Mouse (Mus musculus) heart, embryonic 15.5 days (tissue): ENCODE data around the gene 1700024G13Rik. TPM values are rescaled to one million over a fixed set of nuclear protein-coding genes. Genes with fewer than 3 reads are reported as not detected.
"Not testable (repeated sequence)": the region's sequence is repeated elsewhere in the genome, so short reads cannot be mapped to it uniquely, and the experiment has no call there.

Experiments used
- ATAC-seq: fragments of 200-750 bp; cut with Nextera tagmentation; replicated peaks from 2 replicates; pipeline ENCODE4 v1.8.0; 2017; ENCODE audit warnings: low read depth, moderate TSS enrichment; ENCODE audit not compliant: insufficient number of reproducible peaks, insufficient read depth, low FRiP score
- H3K27ac ChIP-seq: fragments of 300-500 bp; sonication (generic); 2 replicates; pipeline ENCODE4 v1.5.1; 2015; ENCODE audit warnings: mild to moderate bottlenecking, inconsistent platforms
- H3K27me3 ChIP-seq: fragments of 300-500 bp; sonication (generic); 2 replicates; pipeline ENCODE4 v1.6.1; 2015; ENCODE audit warnings: inconsistent platforms
- H3K36me3 ChIP-seq: fragments of 300-500 bp; sonication (generic); 2 replicates; pipeline ENCODE4 v1.6.1; 2015; ENCODE audit warnings: mild to moderate bottlenecking, inconsistent platforms
- H3K4me1 ChIP-seq: fragments of 300-500 bp; sonication (generic); replicated peaks from 2 replicates; pipeline ENCODE4 v1.6.1; 2015; ENCODE audit warnings: inconsistent platforms
- H3K4me2 ChIP-seq: fragments of 300-500 bp; sonication (generic); 2 replicates; pipeline ENCODE4 v1.6.1; 2015; ENCODE audit warnings: inconsistent platforms, mild to moderate bottlenecking, moderate library complexity
- H3K4me3 ChIP-seq: fragments of 300-500 bp; sonication (generic); 2 replicates; pipeline ENCODE4 v1.5.1; 2015; ENCODE audit warnings: mild to moderate bottlenecking, inconsistent platforms
- H3K9ac ChIP-seq: fragments of 300-500 bp; sonication (generic); 2 replicates; pipeline ENCODE4 v1.6.1; 2015; ENCODE audit warnings: mild to moderate bottlenecking, inconsistent platforms
- H3K9me3 ChIP-seq: fragments of 300-500 bp; sonication (generic); replicated peaks from 2 replicates; pipeline ENCODE4 v1.6.1; 2016; ENCODE audit warnings: inconsistent platforms
- WGBS: fragments of 180-500 bp; shearing (Covaris S2); methylation state at CpG from one replicate; pipeline ENCODE4 v1.1.7; 2015; ENCODE audit warnings: mixed read lengths; 5-methylcytosine and 5-hydroxymethylcytosine counted together
- polyA plus RNA-seq: library from polyadenylated mRNA; unstranded; fragments of >200 nt; fragmentation: Nextera tagmentation; extraction: Ambion mirVana; gene quantifications from 2 replicates; pipeline ENCODE4 v1.2.1, GENCODE M21; 2015

1700024G13Rik gene
- polyA plus RNA-seq, result not detected in 2 replicates

GRCm38 (mm10) chr14:32388196-32388595, at the start of gene 1700024G13Rik:
TSS of gene 1700024G13Rik (minus strand) at chr14:32388391.
- WGBS, result 3% methylated on average over 13 of the region's 13 CpGs
- Histone ChIP-seq H3K9me3 (no peaks in the 10 kb centered on the region), H3K27ac (no peak within 1 kb of the TSS), H3K36me3 (no peaks in the 10 kb centered on the region), H3K4me3 (no peak within 1 kb of the TSS), H3K4me1 (no peaks in the 10 kb centered on the region; the same call in 1 of the 2 replicates), H3K4me2 (0 out of 2 replicates have a peak within 1 kb of the TSS, but pooled peaks have one; percentile 18), H3K9ac (no peak within 1 kb of the TSS), H3K27me3 (peaks cover 16% of the 10 kb centered on the region)
- peak; percentile 66 for ATAC-seq

- Histone ChIP-seq H3K9me3 (no peaks in the 10 kb centered on the region), H3K9ac (no peak overlapping the region), H3K27me3 (peaks cover 7% of the 10 kb centered on the region; the same call in 1 of the 2 replicates), H3K4me2 (no peak overlapping the region), H3K27ac (no peak overlapping the region), H3K4me1 (no peaks in the 10 kb centered on the region), H3K4me3 (no peak overlapping the region), H3K36me3 (no peaks in the 10 kb centered on the region)
- ATAC-seq, result no peak
- 42% methylated on average over 5 of the region's 5 CpGs for WGBS
These were observed 49.2 kb upstream of the 1700024G13Rik start for GRCm38 (mm10) chr14:32437352-32437793.

GRCm38 (mm10) chr14:32429030-32429602, 40.9 kb upstream of the 1700024G13Rik start:
- Histone ChIP-seq H3K27ac (no peak overlapping the region), H3K36me3 (no peaks in the 10 kb centered on the region), H3K27me3 (peaks cover 25% of the 10 kb centered on the region), H3K4me1 (no peaks in the 10 kb centered on the region), H3K4me2 (no peak overlapping the region), H3K9ac (no peak overlapping the region), H3K4me3 (no peak overlapping the region), H3K9me3 (no peaks in the 10 kb centered on the region)
- ATAC-seq, result no peak
- WGBS, result 43% methylated on average over 8 of the region's 8 CpGs

DNA sequence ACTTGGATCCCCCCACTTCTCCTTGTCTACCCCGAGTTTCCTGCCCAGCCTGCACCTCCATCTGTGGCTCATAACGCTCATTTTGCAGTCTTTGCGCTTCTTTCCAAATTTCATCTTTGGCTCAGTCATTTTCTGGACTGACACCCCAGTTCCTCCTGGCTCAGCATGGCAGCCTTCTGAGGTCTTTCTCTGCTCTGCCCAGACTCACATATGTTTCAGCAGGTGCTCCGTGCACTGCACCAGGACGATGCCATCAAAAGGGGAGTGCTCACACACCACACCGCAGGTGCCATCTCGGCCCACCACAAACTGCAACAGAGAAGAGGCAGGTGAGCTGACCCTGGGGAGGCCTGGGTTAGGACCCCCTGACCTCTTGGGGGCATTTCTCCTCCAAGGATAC, 35.8 kb upstream of the 1700024G13Rik start:
- no peak for ATAC-seq
- H3K27me3 ChIP-seq, result peaks cover 29% of the 10 kb centered on the region
- H3K36me3 ChIP-seq, result no peaks in the 10 kb centered on the region
- H3K9me3 ChIP-seq, result no peaks in the 10 kb centered on the region
- no peaks in the 10 kb centered on the region for H3K4me1 ChIP-seq
- no peak overlapping the region for H3K9ac ChIP-seq
- 85% methylated on average over 7 of the region's 7 CpGs for WGBS
- H3K4me3 ChIP-seq, result no peak overlapping the region
- no peak overlapping the region for H3K4me2 ChIP-seq
- H3K27ac ChIP-seq, result no peak overlapping the region

- no peaks in the 10 kb centered on the region for H3K4me1 ChIP-seq
- WGBS, result 79% methylated on average over 11 of the region's 11 CpGs
- ATAC-seq, result no peak
- H3K9ac ChIP-seq, result no peak overlapping the region
- no peak overlapping the region for H3K27ac ChIP-seq
- peaks cover 9% of the 10 kb centered on the region for H3K27me3 ChIP-seq
- H3K36me3 ChIP-seq, result no peaks in the 10 kb centered on the region
- H3K4me3 ChIP-seq, result no peak overlapping the region
- no peak overlapping the region for H3K4me2 ChIP-seq
- no peaks in the 10 kb centered on the region for H3K9me3 ChIP-seq
These were observed 30.6 kb upstream of the 1700024G13Rik start for GRCm38 (mm10) chr14:32418747-32419146.

GRCm38 (mm10) chr14:32412075-32412474, 23.9 kb upstream of the 1700024G13Rik start:
- H3K4me2 ChIP-seq, result no peak overlapping the region
- no peak overlapping the region for H3K4me3 ChIP-seq
- H3K4me1 ChIP-seq, result no peaks in the 10 kb centered on the region
- no peaks in the 10 kb centered on the region for H3K36me3 ChIP-seq
- 67% methylated on average over 5 of the region's 5 CpGs for WGBS
- ATAC-seq, result no peak
- no peaks in the 10 kb centered on the region for H3K27me3 ChIP-seq
- no peak overlapping the region for H3K9ac ChIP-seq
- no peak overlapping the region for H3K27ac ChIP-seq
- H3K9me3 ChIP-seq, result no peaks in the 10 kb centered on the region

DNA sequence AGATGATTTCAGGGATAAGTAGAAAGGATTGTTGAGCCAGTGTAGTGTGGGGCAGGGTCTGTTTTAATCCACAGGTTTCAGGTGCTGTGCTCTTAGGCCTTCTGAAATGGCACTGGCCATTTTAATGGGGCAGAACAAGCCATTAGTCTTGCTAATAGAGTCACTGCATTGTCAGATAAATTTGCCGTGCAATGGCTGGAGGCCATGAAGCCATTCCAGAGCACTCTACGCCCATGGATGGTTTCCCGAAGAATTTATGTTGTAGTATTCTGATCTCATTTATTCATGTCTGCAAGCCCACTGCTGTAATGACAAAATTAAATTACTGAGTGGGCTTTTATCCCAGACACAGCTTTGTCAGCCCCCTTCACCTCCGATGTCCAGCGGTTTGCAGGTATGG, 21.9 kb upstream of the 1700024G13Rik start:
- H3K9me3 ChIP-seq, result no peaks in the 10 kb centered on the region
- H3K36me3 ChIP-seq, result no peaks in the 10 kb centered on the region
- no peak overlapping the region for H3K4me3 ChIP-seq
- no peak overlapping the region for H3K4me2 ChIP-seq
- no peaks in the 10 kb centered on the region for H3K27me3 ChIP-seq
- no peaks in the 10 kb centered on the region for H3K4me1 ChIP-seq
- no peak overlapping the region for H3K9ac ChIP-seq
- H3K27ac ChIP-seq, result no peak overlapping the region
- no peak for ATAC-seq
- 89% methylated on average over 5 of the region's 5 CpGs for WGBS

DNA sequence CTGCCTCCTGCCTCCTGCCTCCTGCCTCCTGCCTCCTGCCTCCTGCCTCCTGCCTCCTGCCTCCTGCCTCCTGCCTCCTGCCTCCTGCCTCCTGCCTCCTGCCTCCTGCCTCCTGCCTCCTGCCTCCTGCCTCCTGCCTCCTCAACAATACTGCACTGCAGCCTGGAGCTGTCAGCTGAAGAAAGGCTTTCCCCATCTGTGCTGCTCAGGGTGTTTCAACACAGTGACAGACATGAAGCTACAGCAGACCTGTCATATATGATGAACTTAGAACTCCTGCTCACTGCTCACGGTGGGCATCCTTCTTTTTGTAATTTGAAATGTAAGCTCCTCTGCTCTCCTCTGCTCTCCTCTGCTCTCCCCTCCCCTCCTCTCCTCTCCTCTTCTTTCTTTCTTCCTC, 17.2 kb upstream of the 1700024G13Rik start:
- H3K36me3 ChIP-seq, H3K9ac ChIP-seq, H3K4me1 ChIP-seq, ATAC-seq, H3K27me3 ChIP-seq, H3K27ac ChIP-seq, H3K4me3 ChIP-seq, H3K4me2 ChIP-seq, H3K9me3 ChIP-seq: not testable (repeated sequence)
- 44% methylated on average over 1 of the region's 1 CpGs for WGBS

GRCm38 (mm10) chr14:32381619-32382018, 6.6 kb downstream of the 1700024G13Rik start:
- H3K4me2 ChIP-seq, result peak overlapping the region; percentile 30
- no peak overlapping the region for H3K27ac ChIP-seq
- H3K4me1 ChIP-seq, result peaks cover 15% of the 10 kb centered on the region; the same call in 1 of the 2 replicates
- H3K27me3 ChIP-seq, result peaks cover 46% of the 10 kb centered on the region
- H3K36me3 ChIP-seq, result no peaks in the 10 kb centered on the region
- ATAC-seq, result no peak; the same call in 1 of the 2 replicates
- H3K9ac ChIP-seq, result no peak overlapping the region
- no peaks in the 10 kb centered on the region for H3K9me3 ChIP-seq
- 0 out of 2 replicates have a peak overlapping the region, but pooled peaks have one; percentile 10 for H3K4me3 ChIP-seq
- WGBS, result 24% methylated on average over 15 of the region's 15 CpGs

- Histone ChIP-seq H3K9me3 (no peaks in the 10 kb centered on the region), H3K9ac (no peak overlapping the region), H3K27me3 (peaks cover 46% of the 10 kb centered on the region), H3K4me1 (peaks cover 15% of the 10 kb centered on the region; the same call in 1 of the 2 replicates), H3K36me3 (no peaks in the 10 kb centered on the region), H3K4me3 (0 out of 2 replicates have a peak overlapping the region, but pooled peaks have one; percentile 10), H3K4me2 (peak overlapping the region; percentile 30), H3K27ac (no peak overlapping the region)
- WGBS, result 16% methylated on average over 7 of the region's 7 CpGs
- no peak for ATAC-seq
These were observed 7.1 kb downstream of the 1700024G13Rik start for GRCm38 (mm10) chr14:32381066-32381465.

DNA sequence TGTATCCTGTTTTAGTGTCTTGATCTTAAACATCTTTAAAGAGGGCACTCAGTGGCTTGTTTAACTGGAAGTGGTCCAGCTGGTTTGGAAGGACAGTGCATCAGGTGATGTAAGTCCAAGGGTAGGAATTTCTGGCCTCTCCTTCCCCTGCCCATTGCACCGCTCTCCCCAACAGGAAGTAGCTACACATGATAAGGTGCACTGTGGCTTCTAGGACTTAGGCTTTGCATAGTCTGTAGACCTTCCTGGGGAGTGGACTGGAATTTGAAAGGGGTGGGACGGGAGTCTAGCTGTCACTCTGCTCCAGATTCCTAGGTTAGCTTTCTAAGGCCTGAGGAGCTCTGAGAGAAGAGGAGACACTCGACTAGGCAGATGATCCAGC, 8.1 kb downstream of the 1700024G13Rik start:
- H3K4me2 ChIP-seq, result no peak overlapping the region
- H3K36me3 ChIP-seq, result no peaks in the 10 kb centered on the region
- H3K4me1 ChIP-seq, result peaks cover 15% of the 10 kb centered on the region; the same call in 1 of the 2 replicates
- peaks cover 43% of the 10 kb centered on the region for H3K27me3 ChIP-seq
- H3K4me3 ChIP-seq, result no peak overlapping the region
- H3K9ac ChIP-seq, result no peak overlapping the region
- ATAC-seq, result no peak
- H3K9me3 ChIP-seq, result no peaks in the 10 kb centered on the region
- 26% methylated on average over 3 of the region's 3 CpGs for WGBS
- no peak overlapping the region for H3K27ac ChIP-seq
